Mouse (Mus musculus) brain, embryonic 18.5 days (tissue): ENCODE data around the gene Map3k14.
"Not testable (repeated sequence)": the region's sequence is repeated elsewhere in the genome, so short reads cannot be mapped to it uniquely, and the experiment has no call there.

Experiments used
- DNase-seq: peaks from one replicate; pipeline ENCODE4 v3.0.0-alpha.2; 2012; ENCODE audit warnings: low read depth, low spot score

Gene Map3k14

GRCm38 (mm10) chr11:103246731-103247290, 20.5 kb downstream of the Map3k14 start:
- no peak for DNase-seq

DNA sequence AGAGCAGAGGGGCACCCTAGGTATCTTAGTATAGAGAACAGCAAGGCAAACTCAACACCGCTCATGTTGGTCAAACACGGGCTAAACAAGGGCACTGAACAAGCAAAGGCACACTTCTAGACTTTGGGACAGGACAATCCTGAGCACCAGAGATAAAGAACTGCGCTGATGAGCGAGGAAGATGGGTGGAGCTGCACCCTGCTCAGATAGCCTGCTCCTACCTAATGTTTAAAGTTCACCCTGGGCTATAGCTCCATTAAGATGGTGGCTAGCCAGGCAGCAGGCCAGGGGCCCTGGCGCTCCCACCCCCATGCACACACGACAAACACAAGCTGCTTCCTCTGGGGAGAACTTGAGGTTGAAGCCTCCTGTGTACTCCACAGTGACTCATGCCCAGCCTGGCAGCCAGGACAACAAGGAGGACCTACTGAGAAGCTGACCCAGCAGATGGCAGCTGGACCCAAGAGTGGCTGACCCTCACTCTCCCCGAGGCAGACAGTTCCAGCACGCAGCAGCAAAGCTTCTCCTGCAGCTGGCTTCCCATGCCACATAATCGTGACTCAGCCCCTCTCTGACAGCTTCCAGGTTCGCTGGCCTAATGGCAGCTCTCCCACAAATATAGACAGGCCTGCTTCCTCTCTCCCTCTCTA, 21.1 kb downstream of the Map3k14 start:
- no peak for DNase-seq

DNA sequence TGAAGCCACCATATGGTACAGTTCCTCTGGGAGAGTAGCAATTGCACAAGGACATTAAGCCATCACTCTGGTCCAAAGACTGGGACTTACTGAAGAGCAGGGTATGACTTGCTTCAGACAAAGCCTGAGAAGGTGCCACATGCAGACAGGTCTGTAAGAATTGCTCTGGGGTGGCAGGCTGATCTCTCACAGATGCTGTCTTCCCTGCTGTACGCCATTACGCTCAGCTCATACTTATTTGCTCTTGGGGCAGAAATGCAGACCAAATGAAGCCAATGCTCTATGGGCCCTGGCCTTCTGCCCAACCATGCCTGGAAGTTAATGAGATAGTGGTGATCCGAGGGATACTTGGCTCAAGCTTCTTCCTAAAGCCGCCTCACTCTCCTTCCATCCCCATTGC, 22.4 kb downstream of the Map3k14 start:
- no peak for DNase-seq

DNA sequence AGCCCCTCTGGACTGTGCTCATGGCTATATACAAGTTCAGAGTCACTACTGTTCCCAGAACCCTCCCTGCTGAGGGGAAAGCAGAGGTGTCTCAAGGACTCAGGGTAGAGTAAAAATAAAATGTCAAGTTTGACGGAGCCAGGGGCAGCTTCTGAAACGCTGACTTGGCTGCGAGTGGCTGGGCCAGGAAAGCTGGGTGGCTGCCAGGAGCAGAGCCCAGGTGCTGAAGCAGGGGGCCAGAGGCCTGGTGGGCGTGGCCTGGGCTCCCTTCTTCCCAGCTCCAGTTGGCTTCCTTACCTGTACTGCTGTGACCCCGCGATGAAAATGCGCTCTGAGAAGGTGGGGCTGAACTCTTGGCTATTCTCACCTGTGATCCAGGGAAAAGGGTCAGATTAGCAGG, 26.5 kb downstream of the Map3k14 start:
- no peak for DNase-seq

- no peak for DNase-seq
These were observed 29.5 kb downstream of the Map3k14 start for GRCm38 (mm10) chr11:103237757-103238156.

DNA sequence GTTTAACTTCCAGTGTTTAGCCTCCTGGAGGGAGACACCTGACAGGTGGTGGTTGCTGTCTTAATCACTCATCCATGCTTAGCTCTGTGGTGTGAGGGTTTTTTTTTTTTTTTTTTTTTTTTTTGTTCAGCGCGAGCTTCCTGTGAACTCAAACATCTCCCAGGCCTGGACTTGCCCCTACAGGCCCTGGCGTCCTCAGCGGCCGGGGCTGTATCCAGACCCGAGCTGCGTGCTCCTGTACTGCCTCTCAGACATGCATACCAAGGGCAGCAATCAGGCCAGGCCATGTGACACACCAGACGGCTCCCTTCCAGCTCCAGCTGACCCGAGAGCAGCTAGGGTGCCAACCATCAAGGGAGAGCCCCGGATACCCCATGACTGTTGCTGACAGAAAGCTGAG, 30.4 kb downstream of the Map3k14 start:
- no peak for DNase-seq

DNA sequence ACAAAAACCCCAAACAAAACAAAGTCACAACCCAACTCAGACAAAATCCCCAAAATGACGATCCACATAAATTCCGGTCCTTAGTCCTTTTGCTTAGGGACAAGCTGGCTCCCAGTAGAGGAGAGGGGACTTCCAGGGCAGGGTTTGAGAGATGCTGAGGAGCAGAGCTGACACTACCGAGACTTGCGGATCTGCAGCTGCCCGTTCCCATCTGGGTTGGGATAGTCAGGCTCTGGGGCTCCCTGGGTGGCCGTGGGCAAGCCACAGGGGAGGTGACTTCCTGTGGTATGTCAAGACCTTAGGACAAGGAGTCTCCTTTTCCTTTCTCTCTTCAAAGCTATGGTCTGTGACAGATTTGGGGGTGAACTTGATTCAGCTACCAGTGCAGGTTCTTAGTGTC, 30.8 kb downstream of the Map3k14 start:
- no peak for DNase-seq

- DNase-seq, result no peak
These were observed 31.6 kb downstream of the Map3k14 start for GRCm38 (mm10) chr11:103235702-103236101.

- no peak for DNase-seq
These were observed 32.8 kb downstream of the Map3k14 start for GRCm38 (mm10) chr11:103234447-103234846.

DNA sequence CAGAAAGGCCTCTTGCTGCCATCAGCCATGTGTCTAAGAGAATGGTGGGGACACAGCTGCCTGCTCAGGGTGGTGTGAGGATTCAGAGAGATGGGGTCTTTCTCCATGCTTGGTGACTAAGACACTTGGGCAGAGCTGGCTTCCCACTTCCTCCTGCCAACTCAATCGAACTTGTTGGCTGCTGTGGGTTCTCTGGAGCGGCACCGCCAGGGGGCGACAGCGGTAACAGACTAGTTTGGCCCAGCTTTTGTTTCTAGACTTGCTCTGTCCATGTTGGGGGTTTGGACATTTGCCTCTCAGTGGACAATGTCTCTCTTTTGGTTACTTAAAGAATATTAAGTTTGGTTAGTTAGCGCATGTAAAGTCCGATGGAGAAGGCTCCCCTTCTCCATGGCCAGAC, 34.3 kb downstream of the Map3k14 start:
- DNase-seq, result no peak

- DNase-seq, result no peak
These were observed 35.9 kb downstream of the Map3k14 start for GRCm38 (mm10) chr11:103231367-103231766.

GRCm38 (mm10) chr11:103230626-103231025, 36.6 kb downstream of the Map3k14 start:
- DNase-seq, result no peak

DNA sequence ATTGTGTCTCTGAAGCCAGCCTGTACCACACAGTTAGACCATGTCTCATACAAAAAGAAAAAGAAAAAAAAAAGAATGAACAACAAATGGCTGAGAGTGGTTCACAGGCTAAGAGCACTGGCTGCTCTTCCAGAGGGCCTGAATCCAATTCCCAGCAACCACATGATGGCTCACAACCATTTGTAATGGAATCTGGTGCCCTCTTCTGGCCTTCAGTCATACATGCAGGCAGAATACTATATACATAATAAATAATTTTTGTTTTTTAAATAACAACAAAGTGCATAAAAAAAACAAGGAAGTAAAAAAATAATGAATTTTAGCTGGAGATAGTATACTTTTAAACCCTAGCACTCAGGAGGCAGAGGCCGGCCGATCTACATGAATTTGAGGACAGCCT, 37.7 kb downstream of the Map3k14 start:
- DNase-seq, result no peak

GRCm38 (mm10) chr11:103223951-103224456, 43.3 kb downstream of the Map3k14 start:
- DNase-seq, result no peak

- no peak for DNase-seq
These were observed 43.8 kb downstream of the Map3k14 start for GRCm38 (mm10) chr11:103223444-103223843.

DNA sequence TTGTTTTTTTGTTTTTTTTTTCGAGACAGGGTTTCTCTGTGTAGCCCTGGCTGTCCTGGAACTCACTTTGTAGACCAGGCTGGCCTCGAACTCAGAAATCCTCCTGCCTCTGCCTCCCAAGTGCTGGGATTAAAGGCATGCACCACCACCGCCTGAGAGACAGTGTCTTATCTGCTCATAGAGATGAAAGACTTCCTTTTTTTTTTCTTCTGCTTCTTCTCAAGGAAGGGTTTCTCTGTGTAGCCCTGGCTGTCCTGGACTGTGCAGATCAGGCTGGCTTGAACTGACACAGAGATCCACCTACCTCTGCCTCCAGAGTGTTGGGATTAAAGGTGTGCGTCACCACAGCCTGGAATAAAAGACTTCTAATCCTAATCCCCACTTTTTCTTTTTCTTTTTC, 44.6 kb downstream of the Map3k14 start:
- not testable (repeated sequence) for DNase-seq

- no peak for DNase-seq
These were observed 45.8 kb downstream of the Map3k14 start for GRCm38 (mm10) chr11:103221437-103221836.

- no peak for DNase-seq
These were observed 47.3 kb downstream of the Map3k14 start for GRCm38 (mm10) chr11:103219995-103220394.

GRCm38 (mm10) chr11:103219259-103219658, 48.0 kb downstream of the Map3k14 start:
- DNase-seq, result no peak

GRCm38 (mm10) chr11:103218517-103218901, 48.8 kb downstream of the Map3k14 start:
- DNase-seq, result no peak

DNA sequence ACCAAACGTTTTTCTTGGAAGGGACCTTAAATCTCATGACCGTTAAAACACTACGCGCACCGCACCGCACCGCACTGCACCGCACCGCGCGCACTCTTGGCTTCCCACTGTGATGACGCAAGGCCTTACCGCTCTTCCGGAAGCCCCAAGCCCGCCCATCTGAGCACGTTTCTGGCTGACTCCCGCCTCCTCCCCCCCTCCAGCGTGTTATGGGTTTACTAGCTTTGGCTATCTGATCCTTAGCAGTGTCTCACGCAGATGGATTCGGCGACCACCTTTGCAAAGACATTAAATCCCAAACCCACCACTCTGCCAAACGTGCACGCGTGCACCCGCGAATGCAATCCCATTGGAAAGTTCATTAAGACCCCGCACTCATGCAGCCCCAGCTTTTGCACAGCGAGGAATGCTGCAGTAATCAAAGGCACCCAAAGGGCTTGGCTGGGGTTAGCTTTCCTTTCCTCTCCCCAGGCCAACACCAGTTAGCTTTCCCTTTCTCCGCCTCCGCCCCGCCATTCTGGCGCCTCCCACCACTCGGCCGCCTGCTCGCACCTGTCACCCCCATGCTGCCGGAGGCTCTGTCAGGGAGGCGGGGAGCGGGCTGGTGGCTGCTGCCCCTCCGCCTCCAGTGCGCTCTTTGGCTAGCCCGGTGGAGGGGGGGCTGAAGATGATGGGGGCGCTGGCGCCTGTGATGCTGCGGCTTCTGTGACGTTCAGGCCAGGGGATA, 49.3 kb downstream of the Map3k14 start, which contains the start of gene Spata32:
Gene Spata32, minus strand, starts transcription at position 643 of the 727 bp plus-strand sequence.
- DNase-seq, result peak; percentile 60

GRCm38 (mm10) chr11:103215355-103215754, 51.9 kb downstream of the Map3k14 start:
- DNase-seq, result no peak

DNA sequence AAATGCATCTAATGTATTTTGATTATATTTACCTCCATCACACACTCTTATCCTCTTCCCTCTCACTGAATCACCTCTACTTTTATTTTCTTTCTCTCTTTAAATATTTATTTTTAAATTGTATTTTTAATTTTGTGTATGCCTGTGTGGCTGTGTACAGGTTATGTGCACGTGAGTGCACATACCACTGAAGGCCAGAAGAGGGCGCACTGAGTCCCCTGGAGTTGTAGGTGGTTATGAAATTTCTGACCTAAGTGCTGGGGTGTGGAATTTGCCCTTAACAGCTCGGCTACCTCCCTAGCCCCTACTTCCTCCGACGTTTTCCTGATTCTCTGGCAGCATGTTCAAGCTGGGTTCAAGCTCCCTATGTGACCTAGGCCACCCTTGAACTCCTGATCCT, 53.6 kb downstream of the Map3k14 start:
- DNase-seq, result no peak
